Mouse (Mus musculus) heart, postnatal 0 days (tissue): ENCODE results near the gene Tcte2. TPM values are rescaled to one million over a fixed set of nuclear protein-coding genes. Genes with fewer than 3 reads are reported as not detected.
"Not testable (repeated sequence)": the region's sequence is repeated elsewhere in the genome, so short reads cannot be mapped to it uniquely, and the experiment has no call there.

ENCODE experiments used
- ATAC-seq: fragments of 200-750 bp; cut with Nextera tagmentation; 2 replicates; pipeline ENCODE4 v1.8.0; 2017; ENCODE audit warnings: low read depth, moderate number of reproducible peaks, moderate library complexity; ENCODE audit not compliant: insufficient read depth
- DNase-seq: peaks from one replicate; pipeline ENCODE4 v3.0.0-alpha.2; 2016; ENCODE audit warnings: low spot score
- H3K27ac ChIP-seq: fragments of 300-500 bp; sonication (generic); 2 replicates; pipeline ENCODE4 v1.5.1; 2014; ENCODE audit warnings: low read depth, mild to moderate bottlenecking
- H3K27me3 ChIP-seq: fragments of 300-500 bp; sonication (generic); 2 replicates; pipeline ENCODE4 v1.6.1; 2014; ENCODE audit warnings: low read length, mixed read lengths; ENCODE audit not compliant: control insufficient read depth, insufficient read depth
- H3K36me3 ChIP-seq: fragments of 300-500 bp; sonication (generic); replicated peaks from 2 replicates; pipeline ENCODE4 v1.6.1; 2014; ENCODE audit warnings: low read length, mixed read lengths; ENCODE audit not compliant: control insufficient read depth, insufficient read depth
- H3K4me1 ChIP-seq: fragments of 300-500 bp; sonication (generic); 2 replicates; pipeline ENCODE4 v1.6.1; 2014; ENCODE audit warnings: antibody characterized with exemption; ENCODE audit not compliant: control insufficient read depth, insufficient read depth
- H3K4me2 ChIP-seq: fragments of 300-500 bp; sonication (generic); 2 replicates; pipeline ENCODE4 v1.6.1; 2014; ENCODE audit warnings: low read depth, mild to moderate bottlenecking, low read length, moderate library complexity
- H3K4me3 ChIP-seq: fragments of 300-500 bp; sonication (generic); 2 replicates; pipeline ENCODE4 v1.5.1; 2014; ENCODE audit warnings: low read depth, low read length
- H3K9ac ChIP-seq: fragments of 300-500 bp; sonication (generic); replicated peaks from 2 replicates; pipeline ENCODE4 v1.6.1; 2014; ENCODE audit warnings: low read depth, low read length, mixed read lengths
- H3K9me3 ChIP-seq: fragments of 300-500 bp; sonication (generic); replicated peaks from 2 replicates; pipeline ENCODE4 v1.6.1; 2016; ENCODE audit warnings: low read length; ENCODE audit not compliant: control insufficient read depth
- CTCF ChIP-seq: IDR thresholded peaks from 2 replicates; pipeline ENCODE4 v1.5.1; 2016; ENCODE audit warnings: antibody characterized with exemption, control low read depth, low read depth
- EP300 ChIP-seq: IDR thresholded peaks from 2 replicates; pipeline ENCODE4 v1.6.1; 2016; ENCODE audit warnings: antibody characterized with exemption, low read depth
- WGBS: fragments of 180-500 bp; shearing (Covaris S2); extraction: QIAGEN DNeasy Blood & Tissue Kit; methylation state at CpG from one replicate; pipeline ENCODE4 v1.1.7; 2014; 5-methylcytosine and 5-hydroxymethylcytosine counted together
- polyA plus RNA-seq: library from polyadenylated mRNA; unstranded; fragments of >200 nt; fragmentation: Nextera tagmentation; extraction: Ambion mirVana; gene quantifications from 2 replicates; pipeline ENCODE4 v1.2.1, GENCODE M21; 2015
- total RNA-seq: library from RNA; depleted of rRNA; stranded (reverse); fragments of >200 nt; gene quantifications from 2 replicates; pipeline ENCODE4 v1.2.3, GENCODE M21; 2014; ENCODE audit warnings: low replicate concordance

Tcte2 gene
- total and polyA plus RNA-seq, 2 experiments from 2014 or later, result 0.92 to 4.5 TPM

DNA sequence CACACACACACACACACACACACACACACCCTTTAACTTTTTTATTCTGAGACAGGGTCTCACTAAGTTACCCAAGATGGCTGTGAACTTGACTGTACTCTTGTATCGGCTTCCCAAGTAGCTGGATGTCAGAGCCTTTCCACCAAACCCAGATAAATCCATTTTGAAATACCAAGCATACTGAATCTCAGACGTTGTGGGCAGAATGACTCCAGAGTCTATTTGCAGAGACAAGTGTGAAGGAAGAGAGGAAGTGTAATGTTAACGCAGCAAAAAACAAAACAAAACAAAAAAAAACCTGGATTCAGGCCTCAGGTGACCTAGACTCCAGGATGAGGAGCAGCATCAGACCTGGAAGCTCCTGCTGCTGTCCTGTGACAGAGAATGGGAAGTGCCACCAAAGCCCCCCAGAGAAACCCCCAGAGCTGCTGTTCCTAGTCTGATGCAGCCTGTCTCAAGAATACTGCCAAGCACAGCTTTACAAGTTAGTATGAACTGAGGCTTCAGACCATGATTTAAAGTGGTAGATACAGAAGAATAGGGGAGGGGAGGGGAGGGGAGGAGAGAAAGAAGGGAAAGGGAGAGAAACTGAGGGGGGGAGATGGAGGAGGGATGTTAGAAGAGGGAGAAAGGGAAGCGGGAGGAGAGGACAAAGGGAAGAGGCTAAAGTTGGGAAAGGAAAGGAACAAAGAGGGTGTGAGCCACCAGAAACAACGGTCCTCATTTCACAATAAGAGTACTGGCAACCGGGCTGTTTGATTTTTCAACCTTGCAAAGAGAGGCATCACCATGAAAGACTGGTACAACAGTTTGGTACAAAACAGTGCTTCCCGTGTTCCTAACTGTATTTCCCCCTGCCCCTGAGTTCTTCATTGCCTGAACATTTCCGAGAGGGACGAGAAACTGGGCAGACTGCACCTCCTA is 84.1 kb downstream of the Tcte2 start:
- DNase-seq, result no peak
- no peaks in the 10 kb centered on the region for H3K9me3 ChIP-seq
- no peaks in the 10 kb centered on the region for H3K27me3 ChIP-seq
- ATAC-seq, result peak; percentile 59
- WGBS, result 24% methylated on average over 9 of the region's 9 CpGs
- peak overlapping the region; percentile 79 for H3K27ac ChIP-seq
- H3K4me1 ChIP-seq, result peaks cover 18% of the 10 kb centered on the region
- peak overlapping the region; percentile 30 for H3K4me2 ChIP-seq
- TF ChIP-seq EP300 (no peak), CTCF (no peak)
- no peak overlapping the region; the same call in 1 of the 2 replicates for H3K9ac ChIP-seq
- H3K4me3 ChIP-seq, result peak overlapping the region; percentile 21; the same call in 1 of the 2 replicates
- no peaks in the 10 kb centered on the region for H3K36me3 ChIP-seq

DNA sequence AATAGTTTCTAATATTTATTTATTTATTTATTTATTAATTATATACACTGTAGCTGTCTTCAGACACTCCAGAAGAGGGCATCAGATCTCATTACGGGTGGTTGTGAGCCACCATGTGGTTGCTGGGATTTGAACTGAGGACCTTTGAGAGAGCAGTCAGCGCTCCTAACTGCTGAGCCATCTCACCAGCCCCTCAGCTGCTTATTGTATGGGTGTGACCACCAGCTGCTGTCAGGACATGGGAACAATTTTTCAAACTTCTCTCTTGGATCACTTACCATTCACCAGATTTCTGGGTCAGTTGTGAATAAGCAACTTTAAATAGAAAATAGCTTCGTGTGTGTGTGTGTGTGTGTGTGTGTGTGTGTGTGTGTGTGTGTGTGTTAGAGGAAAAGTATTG is 85.5 kb downstream of the Tcte2 start:
- not testable (repeated sequence) for DNase-seq, H3K9ac ChIP-seq, H3K36me3 ChIP-seq, H3K27ac ChIP-seq, H3K4me2 ChIP-seq, H3K9me3 ChIP-seq, H3K4me3 ChIP-seq, ATAC-seq, H3K27me3 ChIP-seq
- 85% methylated on average over 3 of the region's 3 CpGs for WGBS
- H3K4me1 ChIP-seq, result peaks cover 15% of the 10 kb centered on the region

DNA sequence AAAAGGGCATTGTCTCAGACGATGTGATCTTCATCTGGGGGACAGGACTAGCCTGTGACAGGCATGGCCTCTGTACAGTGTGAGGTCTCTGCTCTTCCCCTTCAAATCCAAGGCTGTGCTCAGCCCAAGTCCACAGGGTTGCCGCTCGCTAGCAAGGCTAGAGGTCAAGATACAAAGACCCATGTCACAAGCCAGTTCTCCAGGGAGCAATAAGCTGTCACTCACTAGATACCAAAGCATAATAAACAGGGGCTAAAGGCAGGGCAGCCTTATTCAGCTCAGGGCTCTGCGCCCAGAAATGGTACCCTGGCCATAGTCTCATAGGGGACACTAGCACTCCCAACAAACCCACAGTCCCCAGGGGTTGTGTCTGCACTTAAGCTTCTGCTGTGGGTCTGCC is 86.0 kb downstream of the Tcte2 start:
- no peak overlapping the region for H3K9ac ChIP-seq
- WGBS, result 75% methylated on average over 4 of the region's 4 CpGs
- H3K4me3 ChIP-seq, result no peak overlapping the region
- no peak overlapping the region for H3K27ac ChIP-seq
- no peaks in the 10 kb centered on the region for H3K36me3 ChIP-seq
- peaks cover 15% of the 10 kb centered on the region for H3K4me1 ChIP-seq
- H3K4me2 ChIP-seq, result no peak overlapping the region
- TF ChIP-seq CTCF (no peak), EP300 (no peak)
- ATAC-seq (no peak), DNase-seq (no peak)
- H3K9me3 ChIP-seq, result no peaks in the 10 kb centered on the region
- H3K27me3 ChIP-seq, result no peaks in the 10 kb centered on the region

DNA sequence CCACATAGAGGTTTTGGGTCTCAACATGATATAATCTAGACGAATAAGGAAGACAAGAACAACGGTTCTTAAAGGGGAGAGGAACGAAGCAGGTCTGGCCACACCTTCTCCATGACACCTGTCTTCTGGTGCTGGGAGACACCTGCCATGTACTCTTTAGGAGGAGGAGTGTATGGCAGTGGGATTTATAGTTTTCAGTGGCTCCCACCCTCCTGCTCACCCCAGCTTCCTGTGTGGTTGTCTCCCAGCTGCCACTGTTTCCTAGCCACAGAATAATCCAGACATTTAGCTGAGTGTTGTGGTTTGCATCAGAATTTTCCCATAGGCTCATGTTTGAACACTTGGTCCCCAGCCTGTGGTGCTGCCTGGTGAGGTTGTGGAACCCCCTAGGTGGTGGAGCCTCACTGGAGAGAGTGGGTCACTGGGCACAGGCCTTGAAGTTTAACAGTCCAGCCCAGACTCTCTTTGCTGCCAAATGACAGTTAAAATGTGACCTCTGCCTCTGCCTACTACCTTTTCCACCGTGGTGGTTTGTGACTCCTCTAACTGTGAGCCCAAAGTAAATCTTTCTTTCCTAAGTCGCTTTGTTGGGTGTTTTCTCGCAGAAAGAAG is 86.8 kb downstream of the Tcte2 start:
- no peak for ATAC-seq
- TF ChIP-seq CTCF, result no peak
- TF ChIP-seq EP300, result no peak

DNA sequence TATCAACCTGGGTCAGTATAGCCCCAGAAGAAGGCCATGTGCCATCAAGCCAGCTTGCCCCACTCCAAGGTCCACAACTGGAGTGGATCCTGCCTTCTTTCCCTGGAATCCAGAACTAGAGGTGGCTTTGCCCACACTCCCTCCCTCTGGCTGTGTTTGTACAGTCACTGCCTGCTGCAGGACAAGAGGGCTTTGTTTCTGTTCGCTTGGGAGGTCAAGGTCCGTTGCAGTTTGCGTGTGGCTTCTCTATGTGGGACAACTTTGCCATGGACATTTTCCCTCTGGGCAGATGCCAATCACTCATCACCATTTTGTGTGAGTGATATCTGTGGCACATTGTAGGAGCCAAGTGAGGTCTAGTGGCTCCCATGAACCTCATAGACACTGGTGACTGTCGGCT is 89.9 kb downstream of the Tcte2 start:
- ATAC-seq (no peak), DNase-seq (no peak)
- Histone ChIP-seq H3K9me3 (no peaks in the 10 kb centered on the region), H3K36me3 (no peaks in the 10 kb centered on the region), H3K27ac (no peak overlapping the region), H3K4me1 (peaks cover 25% of the 10 kb centered on the region), H3K9ac (no peak overlapping the region), H3K4me2 (no peak overlapping the region), H3K4me3 (no peak overlapping the region), H3K27me3 (no peaks in the 10 kb centered on the region)
- TF ChIP-seq EP300, result no peak
- TF ChIP-seq CTCF, result no peak
- WGBS, result 49% methylated on average over 4 of the region's 4 CpGs

More for the DNA sequence above, 86.8 kb downstream of the Tcte2 start:
- DNase-seq, result no peak
- H3K27ac ChIP-seq, result no peak overlapping the region
- no peaks in the 10 kb centered on the region for H3K27me3 ChIP-seq
- H3K4me2 ChIP-seq, result no peak overlapping the region
- no peaks in the 10 kb centered on the region for H3K36me3 ChIP-seq
- peaks cover 15% of the 10 kb centered on the region for H3K4me1 ChIP-seq
- no peak overlapping the region for H3K9ac ChIP-seq
- WGBS, result 64% methylated on average over 6 of the region's 6 CpGs
- H3K9me3 ChIP-seq, result no peaks in the 10 kb centered on the region
- H3K4me3 ChIP-seq, result no peak overlapping the region
